Mouse (Mus musculus) ES-E14 (cell line): ENCODE measurements at regions not wholly inside any gene's neighbourhood (a gene's known extent, or its start where the extent isn't known, plus 50 kb on each side); places are given as distances from the start of the nearest gene placed in this dataset.

Source experiments
- CHD2 ChIP-seq: IDR thresholded peaks from 2 replicates; pipeline ENCODE4 v1.6.1; 2014; ENCODE audit warnings: mild to moderate bottlenecking, low read depth, low read length, inconsistent platforms
- HCFC1 ChIP-seq: IDR thresholded peaks from 2 replicates; pipeline ENCODE4 v1.6.1; 2012; ENCODE audit warnings: low read length, inconsistent platforms, borderline replicate concordance; ENCODE audit not compliant: insufficient read depth
- ZC3H11A ChIP-seq: IDR thresholded peaks from 2 replicates; pipeline ENCODE4 v1.6.1; 2012; ENCODE audit warnings: low read depth, mild to moderate bottlenecking, inconsistent platforms, low read length, borderline replicate concordance

DNA sequence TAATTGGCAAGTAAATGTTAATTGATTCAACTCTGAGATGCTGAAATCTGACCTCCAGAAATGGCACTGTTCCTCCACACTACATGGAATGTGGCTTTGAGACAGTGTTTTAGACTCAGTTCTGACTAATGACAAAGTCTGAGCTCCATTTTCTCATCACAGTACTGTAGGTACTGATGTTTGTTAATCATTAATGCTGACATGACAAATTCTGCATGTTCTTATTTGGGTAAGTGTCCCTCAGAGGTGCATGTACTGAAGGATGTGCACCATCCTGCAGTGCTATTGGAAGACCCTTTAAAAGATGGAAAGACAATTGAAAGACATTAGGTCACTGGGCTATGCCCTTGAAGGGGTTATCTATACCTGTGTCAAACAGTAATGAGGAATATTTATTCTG lies 222.1 kb upstream of the Gmds start:
- TF ChIP-seq CHD2: no peak
- no peak for TF ChIP-seq HCFC1
- TF ChIP-seq ZC3H11A: no peak
